Mouse (Mus musculus) heart, adult 2 months (tissue): ENCODE measurements at regions not wholly inside any gene's neighbourhood (a gene's known extent, or its start where the extent isn't known, plus 50 kb on each side); places are given as distances from the start of the nearest gene placed in this dataset.

ENCODE experiments used
- CTCF ChIP-seq: fragments of 200-600 bp; IDR thresholded peaks from 2 replicates; pipeline ENCODE4 v1.8.1; 2022; ENCODE audit warnings: antibody characterized with exemption, mild to moderate bottlenecking, moderate library complexity
- EP300 ChIP-seq: fragments of 200-500 bp; IDR thresholded peaks from 2 replicates; pipeline ENCODE4 v1.6.1; 2011; ENCODE audit warnings: low read depth, low read length, control low read depth; ENCODE audit not compliant: insufficient read depth
- POLR2A ChIP-seq: fragments of 200-500 bp; IDR thresholded peaks from 2 replicates; pipeline ENCODE4 v1.6.1; 2011; ENCODE audit warnings: mild to moderate bottlenecking, low read depth, low read length, control low read depth; ENCODE audit not compliant: insufficient read depth

DNA sequence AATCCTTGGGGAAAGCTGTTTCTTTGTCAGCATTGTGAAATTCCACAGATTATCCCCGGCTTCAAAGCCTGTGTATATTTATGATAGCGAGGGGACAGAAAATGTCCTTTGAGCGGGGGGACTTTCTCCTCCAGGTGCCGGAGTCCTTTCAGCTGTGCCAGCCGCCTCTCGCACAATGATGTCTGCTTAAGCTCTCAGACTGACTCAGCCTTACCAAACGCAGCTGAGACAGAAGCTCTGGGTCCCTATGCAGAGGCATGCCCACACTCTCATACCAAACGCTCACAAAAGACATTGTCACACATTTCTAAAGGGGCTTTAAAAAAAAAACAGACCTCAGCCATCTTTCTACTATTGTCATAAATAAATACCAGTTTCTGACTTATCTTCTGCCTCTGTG lies 633.9 kb downstream of the Dok5 start:
- TF ChIP-seq POLR2A (no peak), CTCF (no peak), EP300 (no peak)
